Mouse (Mus musculus) heart, postnatal 0 days (tissue): ENCODE data around the gene Olfr871. TPM values are rescaled to one million over a fixed set of nuclear protein-coding genes. Genes with fewer than 3 reads are reported as not detected.
"Not testable (repeated sequence)": the region's sequence is repeated elsewhere in the genome, so short reads cannot be mapped to it uniquely, and the experiment has no call there.

Experiments used
- ATAC-seq: fragments of 200-750 bp; cut with Nextera tagmentation; 2 replicates; pipeline ENCODE4 v1.8.0; 2017; ENCODE audit warnings: low read depth, moderate number of reproducible peaks, moderate library complexity; ENCODE audit not compliant: insufficient read depth
- DNase-seq: peaks from one replicate; pipeline ENCODE4 v3.0.0-alpha.2; 2016; ENCODE audit warnings: low spot score
- H3K27ac ChIP-seq: fragments of 300-500 bp; sonication (generic); 2 replicates; pipeline ENCODE4 v1.5.1; 2014; ENCODE audit warnings: low read depth, mild to moderate bottlenecking
- H3K27me3 ChIP-seq: fragments of 300-500 bp; sonication (generic); 2 replicates; pipeline ENCODE4 v1.6.1; 2014; ENCODE audit warnings: low read length, mixed read lengths; ENCODE audit not compliant: control insufficient read depth, insufficient read depth
- H3K36me3 ChIP-seq: fragments of 300-500 bp; sonication (generic); replicated peaks from 2 replicates; pipeline ENCODE4 v1.6.1; 2014; ENCODE audit warnings: low read length, mixed read lengths; ENCODE audit not compliant: control insufficient read depth, insufficient read depth
- H3K4me1 ChIP-seq: fragments of 300-500 bp; sonication (generic); 2 replicates; pipeline ENCODE4 v1.6.1; 2014; ENCODE audit warnings: antibody characterized with exemption; ENCODE audit not compliant: control insufficient read depth, insufficient read depth
- H3K4me2 ChIP-seq: fragments of 300-500 bp; sonication (generic); 2 replicates; pipeline ENCODE4 v1.6.1; 2014; ENCODE audit warnings: low read depth, mild to moderate bottlenecking, low read length, moderate library complexity
- H3K4me3 ChIP-seq: fragments of 300-500 bp; sonication (generic); 2 replicates; pipeline ENCODE4 v1.5.1; 2014; ENCODE audit warnings: low read depth, low read length
- H3K9ac ChIP-seq: fragments of 300-500 bp; sonication (generic); replicated peaks from 2 replicates; pipeline ENCODE4 v1.6.1; 2014; ENCODE audit warnings: low read depth, low read length, mixed read lengths
- H3K9me3 ChIP-seq: fragments of 300-500 bp; sonication (generic); replicated peaks from 2 replicates; pipeline ENCODE4 v1.6.1; 2016; ENCODE audit warnings: low read length; ENCODE audit not compliant: control insufficient read depth
- CTCF ChIP-seq: IDR thresholded peaks from 2 replicates; pipeline ENCODE4 v1.5.1; 2016; ENCODE audit warnings: antibody characterized with exemption, control low read depth, low read depth
- EP300 ChIP-seq: IDR thresholded peaks from 2 replicates; pipeline ENCODE4 v1.6.1; 2016; ENCODE audit warnings: antibody characterized with exemption, low read depth
- WGBS: fragments of 180-500 bp; shearing (Covaris S2); extraction: QIAGEN DNeasy Blood & Tissue Kit; methylation state at CpG from one replicate; pipeline ENCODE4 v1.1.7; 2014; 5-methylcytosine and 5-hydroxymethylcytosine counted together
- polyA plus RNA-seq: library from polyadenylated mRNA; unstranded; fragments of >200 nt; fragmentation: Nextera tagmentation; extraction: Ambion mirVana; gene quantifications from 2 replicates; pipeline ENCODE4 v1.2.1, GENCODE M21; 2015
- total RNA-seq: library from RNA; depleted of rRNA; stranded (reverse); fragments of >200 nt; gene quantifications from 2 replicates; pipeline ENCODE4 v1.2.3, GENCODE M21; 2014; ENCODE audit warnings: low replicate concordance; rRNA removed

Gene Olfr871
- total RNA-seq: not detected in 2 replicates
- not detected in 2 replicates for polyA plus RNA-seq

GRCm38 (mm10) chr9:20211907-20212306 is at the start of gene Olfr871:
TSS of gene Olfr871 (plus strand) at chr9:20212207.
- H3K9ac ChIP-seq: no peak within 1 kb of the TSS
- H3K4me1 ChIP-seq: no peaks in the 10 kb centered on the region
- H3K27me3 ChIP-seq: no peaks in the 10 kb centered on the region
- TF ChIP-seq EP300 (no peak), CTCF (no peak)
- H3K27ac ChIP-seq: no peak within 1 kb of the TSS
- H3K4me2 ChIP-seq: no peak within 1 kb of the TSS
- ATAC-seq (no peak), DNase-seq (no peak)
- H3K4me3 ChIP-seq: no peak within 1 kb of the TSS
- H3K36me3 ChIP-seq: no peaks in the 10 kb centered on the region
- no peaks in the 10 kb centered on the region for H3K9me3 ChIP-seq

GRCm38 (mm10) chr9:20173957-20174356 is 38.0 kb upstream of the Olfr871 start, which contains the start of gene Olfr870:
TSS of gene Olfr870 (minus strand) at chr9:20174057.
- Histone ChIP-seq H3K36me3 (no peaks in the 10 kb centered on the region), H3K4me3 (no peak within 1 kb of the TSS), H3K9ac (no peak within 1 kb of the TSS), H3K27ac (no peak within 1 kb of the TSS), H3K4me1 (no peaks in the 10 kb centered on the region), H3K9me3 (no peaks in the 10 kb centered on the region), H3K4me2 (no peak within 1 kb of the TSS), H3K27me3 (no peaks in the 10 kb centered on the region)
- TF ChIP-seq CTCF (no peak), EP300 (no peak)
- DNase-seq (no peak), ATAC-seq (no peak)
- 68% methylated on average over 2 of the region's 2 CpGs for WGBS

GRCm38 (mm10) chr9:20179463-20179862 is 32.5 kb upstream of the Olfr871 start:
- DNase-seq (no peak), ATAC-seq (no peak)
- Histone ChIP-seq H3K9ac (no peak overlapping the region), H3K9me3 (0 out of 2 replicates have a peak, but pooled peaks cover 5% of the 10 kb centered on the region), H3K36me3 (no peaks in the 10 kb centered on the region), H3K4me3 (no peak overlapping the region), H3K27me3 (no peaks in the 10 kb centered on the region), H3K4me2 (no peak overlapping the region), H3K27ac (no peak overlapping the region), H3K4me1 (no peaks in the 10 kb centered on the region)
- 51% methylated on average over 5 of the region's 5 CpGs for WGBS
- TF ChIP-seq EP300: no peak
- TF ChIP-seq CTCF: no peak

- ATAC-seq: no peak
- no peak for DNase-seq
- Histone ChIP-seq H3K4me2 (no peak overlapping the region), H3K4me3 (no peak overlapping the region), H3K9me3 (0 out of 2 replicates have a peak, but pooled peaks cover 3% of the 10 kb centered on the region), H3K27me3 (no peaks in the 10 kb centered on the region), H3K4me1 (no peaks in the 10 kb centered on the region), H3K9ac (no peak overlapping the region), H3K36me3 (no peaks in the 10 kb centered on the region), H3K27ac (no peak overlapping the region)
- TF ChIP-seq CTCF: no peak
- TF ChIP-seq EP300: no peak
- WGBS: 62% methylated on average over 1 of the region's 1 CpGs
Measured at GRCm38 (mm10) chr9:20202131-20202530, 9.9 kb upstream of the Olfr871 start.

GRCm38 (mm10) chr9:20203413-20203984 is 8.5 kb upstream of the Olfr871 start:
- not testable (repeated sequence) for H3K27me3 ChIP-seq, H3K27ac ChIP-seq, H3K36me3 ChIP-seq, H3K4me1 ChIP-seq, H3K4me3 ChIP-seq, H3K9ac ChIP-seq, ATAC-seq, H3K4me2 ChIP-seq, DNase-seq, H3K9me3 ChIP-seq
- WGBS: 60% methylated on average over 7 of the region's 7 CpGs

GRCm38 (mm10) chr9:20210812-20211211 is 1.2 kb upstream of the Olfr871 start:
- ATAC-seq (no peak), DNase-seq (no peak)
- no peak overlapping the region for H3K4me3 ChIP-seq
- TF ChIP-seq CTCF (no peak), EP300 (no peak)
- no peak overlapping the region for H3K27ac ChIP-seq
- H3K36me3 ChIP-seq: no peaks in the 10 kb centered on the region
- H3K27me3 ChIP-seq: no peaks in the 10 kb centered on the region
- H3K4me1 ChIP-seq: no peaks in the 10 kb centered on the region
- H3K9ac ChIP-seq: no peak overlapping the region
- 17% methylated on average over 1 of the region's 1 CpGs for WGBS
- no peak overlapping the region for H3K4me2 ChIP-seq
- no peaks in the 10 kb centered on the region for H3K9me3 ChIP-seq
